Mouse (Mus musculus) CD8-positive naive resting alpha-beta T cell, adult 2 months (primary cell): ENCODE measurements around the gene Gm10203.

Experiments
- DNase-seq, 2 experiments: peaks; one replicate each; pipeline ENCODE4 v3.0.0; 2022; ENCODE audit warnings: low read depth in 2 of 2, low spot score in 2 of 2

Gm10203 gene

GRCm38 (mm10) chr6:149179064-149179463 is 49.1 kb downstream of the Gm10203 start:
- no peak for DNase-seq
